Mouse (Mus musculus) left cerebral cortex, postnatal 10 days (tissue): ENCODE measurements around the gene Sp9. TPM values are rescaled to one million over a fixed set of nuclear protein-coding genes. Genes with fewer than 3 reads are reported as not detected.

Experiments
- DNase-seq, 2 experiments: peaks; one replicate each; pipeline ENCODE4 v3.0.0; 2021 to 2022; ENCODE audit warnings: low spot score in 2 of 2, mixed read lengths in 1 of 2; ENCODE audit errors: extremely low spot score in 1 of 2
- intact Hi-C: fragments of 180-260 bp; cut with DNase I; formaldehyde crosslinking; loops from one replicate; pipeline ENCODE4 v1.15.1; 2025
- total RNA-seq, 2 experiments: library from RNA; stranded (reverse); gene quantifications; 2 replicates each; pipeline ENCODE4 v1.2.3; 2021

Gene Sp9
- total RNA-seq, 2 experiments from 2014 or later: 3.4 to 4.4 TPM

GRCm38 (mm10) chr2:73272351-73273248, 875 bp downstream of the Sp9 start:
- intact Hi-C loops: loop anchor here (5.0 to 10.0 kb wide), 2 partner anchors 295 to 638 kb away; no protein-coding TSS in a partner anchor
- DNase-seq: peak in 1 of 2 experiments; percentile 31

DNA sequence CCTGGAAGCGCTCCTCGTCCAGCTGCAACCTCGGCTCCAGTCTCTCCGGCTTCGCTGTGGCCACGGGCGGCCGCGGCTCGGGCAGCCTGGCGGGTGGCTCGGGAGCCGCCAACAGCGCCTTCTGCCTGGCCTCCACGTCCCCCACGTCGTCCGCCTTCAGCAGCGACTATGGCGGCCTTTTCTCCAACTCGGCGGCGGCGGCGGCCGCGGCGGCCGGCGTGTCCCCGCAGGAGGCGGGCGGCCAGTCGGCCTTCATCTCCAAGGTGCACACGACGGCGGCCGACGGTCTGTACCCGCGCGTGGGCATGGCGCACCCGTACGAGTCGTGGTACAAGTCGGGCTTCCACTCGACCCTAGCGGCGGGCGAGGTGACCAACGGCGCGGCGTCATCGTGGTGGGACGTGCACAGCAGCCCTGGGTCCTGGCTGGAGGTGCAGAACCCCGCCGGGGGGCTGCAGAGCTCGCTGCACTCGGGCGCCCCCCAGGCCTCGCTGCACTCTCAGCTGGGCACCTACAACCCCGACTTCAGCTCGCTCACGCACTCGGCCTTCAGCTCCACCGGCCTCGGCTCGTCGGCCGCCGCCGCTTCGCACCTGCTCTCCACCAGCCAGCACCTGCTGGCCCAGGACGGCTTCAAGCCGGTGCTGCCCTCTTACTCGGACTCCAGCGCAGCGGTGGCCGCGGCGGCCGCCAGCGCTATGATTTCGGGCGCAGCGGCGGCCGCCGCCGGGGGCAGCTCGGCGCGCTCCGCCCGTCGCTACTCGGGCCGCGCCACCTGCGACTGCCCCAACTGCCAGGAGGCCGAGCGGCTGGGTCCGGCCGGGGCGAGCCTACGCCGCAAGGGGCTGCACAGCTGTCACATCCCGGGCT, 1.8 kb downstream of the Sp9 start:
- intact Hi-C loops: loop anchor here (5.0 to 10.0 kb wide), 2 partner anchors 296 to 639 kb away; no protein-coding TSS in a partner anchor
- peak in 1 of 2 experiments; percentile 41 for DNase-seq

GRCm38 (mm10) chr2:73274119-73274920, 2.6 kb downstream of the Sp9 start:
- DNase-seq: peak in 1 of 2 experiments; percentile 33
- intact Hi-C loops: loop anchor here (5.0 to 10.0 kb wide), 2 partner anchors 297 to 640 kb away; no protein-coding TSS in a partner anchor

DNA sequence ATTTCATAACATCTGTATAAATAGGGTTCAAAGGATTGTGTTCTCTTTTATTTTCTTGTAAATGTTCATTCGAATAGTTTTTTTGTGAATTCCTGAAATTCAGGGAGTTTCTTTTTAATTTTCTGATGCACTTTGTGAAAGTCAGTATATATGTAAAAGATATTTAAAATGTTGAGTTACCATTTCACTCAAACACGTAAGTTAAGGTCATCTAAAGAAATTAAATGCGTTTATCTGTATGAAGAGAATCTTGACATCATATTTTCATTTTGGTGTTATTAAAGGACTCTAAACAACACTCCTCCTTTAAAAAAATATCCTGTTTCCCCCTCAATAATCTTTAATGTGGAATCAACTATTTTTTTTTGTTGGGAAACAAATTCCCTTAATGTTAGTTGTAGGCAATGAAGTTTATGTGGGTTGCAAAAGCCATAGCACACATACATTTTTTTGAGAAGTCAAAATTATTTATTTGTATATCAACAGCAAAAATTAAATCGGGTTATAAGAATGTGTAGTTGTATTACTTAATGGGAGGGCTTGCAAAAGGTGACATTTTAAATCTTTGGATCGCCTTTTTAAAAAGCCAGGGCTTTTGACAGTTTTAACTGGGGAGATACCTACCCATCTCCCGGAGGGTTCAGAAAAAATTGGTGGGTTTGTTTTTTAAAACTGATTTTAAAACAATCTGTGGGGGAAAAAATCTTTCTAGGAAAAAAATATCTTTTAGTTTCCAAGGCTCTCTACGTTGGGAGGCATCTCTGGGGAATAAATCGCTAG, 3.7 kb downstream of the Sp9 start:
- intact Hi-C loops: loop anchor here (5.0 to 10.0 kb wide), 4 partner anchors 108 to 1738 kb away; no protein-coding TSS in a partner anchor
- no peak for DNase-seq

DNA sequence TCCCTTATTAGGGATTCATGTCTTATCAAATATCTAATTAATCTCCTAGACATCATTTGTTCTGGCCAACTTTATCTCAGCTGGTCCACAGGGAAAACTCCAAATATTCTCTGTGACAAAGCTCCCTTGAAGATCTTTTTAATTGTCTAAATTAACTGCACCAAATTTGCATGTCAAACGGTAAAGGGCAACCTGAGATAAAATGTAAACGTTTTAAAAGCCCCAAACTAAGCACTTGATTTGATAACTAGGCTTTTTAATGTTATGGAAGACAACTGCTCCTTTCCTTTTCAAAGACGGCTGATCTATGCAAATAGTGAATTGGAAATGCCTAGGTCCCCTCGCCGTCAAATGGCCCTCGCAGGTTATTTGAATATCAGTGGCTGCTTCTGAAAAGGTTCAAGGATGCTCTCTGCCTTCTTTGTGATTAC, 4.4 kb downstream of the Sp9 start:
- no peak for DNase-seq
- intact Hi-C loops: loop anchor here (5.0 to 10.0 kb wide), 4 partner anchors 109 to 1739 kb away; no protein-coding TSS in a partner anchor

GRCm38 (mm10) chr2:73277021-73277708, 5.4 kb downstream of the Sp9 start:
- DNase-seq: no peak
- intact Hi-C loops: loop anchor here (5.0 to 10.0 kb wide), 4 partner anchors 110 to 1740 kb away; no protein-coding TSS in a partner anchor

DNA sequence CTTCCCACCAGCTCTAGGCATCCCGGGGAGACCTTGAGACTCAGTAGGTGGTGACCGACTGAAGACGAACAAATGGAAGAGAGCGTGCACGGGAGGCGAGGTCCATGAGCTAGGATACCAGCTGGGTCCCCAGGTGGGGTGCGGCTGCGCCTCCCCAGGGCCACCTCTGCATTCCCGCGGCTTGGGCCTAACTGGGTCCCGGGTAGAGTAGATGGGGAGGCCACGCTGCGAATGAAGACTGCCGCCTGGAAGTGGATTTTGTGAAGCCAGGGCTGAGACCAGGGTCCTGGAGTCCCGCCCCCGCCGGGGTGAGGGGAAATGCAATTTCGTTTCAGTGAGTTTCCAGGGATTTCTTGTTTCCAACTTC, 6.0 kb downstream of the Sp9 start:
- DNase-seq: peak in 1 of 2 experiments; percentile 42
- intact Hi-C loops: loop anchor here (5.0 to 10.0 kb wide), 4 partner anchors 110 to 1740 kb away; no protein-coding TSS in a partner anchor

- peak; percentile 80 to 91 for DNase-seq
- intact Hi-C loops: loop anchor here (5.0 to 10.0 kb wide), 4 partner anchors 111 to 1741 kb away; no protein-coding TSS in a partner anchor
Measured at GRCm38 (mm10) chr2:73278131-73278854, 6.6 kb downstream of the Sp9 start.

- DNase-seq: no peak
- intact Hi-C loops: loop anchor here (5.0 to 10.0 kb wide), 4 partner anchors 112 to 1742 kb away; no protein-coding TSS in a partner anchor
Measured at GRCm38 (mm10) chr2:73278869-73279268, 7.1 kb downstream of the Sp9 start.

DNA sequence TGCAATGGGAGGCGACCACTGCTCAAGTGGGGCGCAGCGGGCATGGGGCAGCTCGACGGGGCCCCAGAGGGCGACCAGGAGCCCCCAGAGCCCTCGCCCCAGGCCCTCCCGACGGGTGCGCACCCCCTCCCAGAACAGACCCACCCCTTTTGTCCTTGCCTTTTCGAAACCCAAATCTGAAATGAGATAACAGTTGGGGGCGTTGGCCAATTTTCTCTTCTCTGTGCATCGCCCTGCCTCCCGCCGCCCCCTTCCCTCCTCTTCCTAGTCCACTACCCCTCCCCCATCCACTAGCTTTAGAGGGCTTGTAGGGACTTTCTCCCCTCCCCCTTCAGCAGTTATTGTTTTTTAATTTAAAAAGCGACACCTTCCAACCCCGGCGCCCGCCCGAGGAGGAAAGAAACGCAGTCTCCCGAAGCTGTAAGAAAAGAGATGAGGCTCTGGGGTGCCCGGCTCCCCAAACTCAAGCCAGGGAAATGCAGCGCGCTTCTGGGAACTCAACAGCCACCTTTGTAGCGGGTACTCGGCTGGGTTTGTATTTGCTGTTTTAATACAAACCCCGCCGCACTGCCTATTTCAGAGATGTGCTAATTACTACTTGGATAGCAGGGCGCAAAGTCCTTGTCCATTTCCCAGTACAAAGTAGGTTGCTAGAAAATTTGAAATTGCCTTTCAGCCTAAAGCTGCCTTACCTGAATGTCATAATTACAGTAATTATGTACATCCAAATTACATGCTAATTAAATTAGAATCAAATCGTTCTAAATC, 7.7 kb downstream of the Sp9 start:
- intact Hi-C loops: loop anchor here (5.0 to 10.0 kb wide), 5 partner anchors 112 to 1742 kb away; no protein-coding TSS in a partner anchor
- DNase-seq: peak in 1 of 2 experiments; percentile 32

- intact Hi-C loops: loop anchor here (10.0 kb wide), 1 partner anchor 1236 kb away; no protein-coding TSS in a partner anchor
- DNase-seq: no peak
Measured at GRCm38 (mm10) chr2:73280356-73281047, 8.8 kb downstream of the Sp9 start.

- intact Hi-C loops: loop anchor here (10.0 kb wide), 1 partner anchor 1236 kb away; no protein-coding TSS in a partner anchor
- DNase-seq: no peak
Measured at GRCm38 (mm10) chr2:73281048-73281661, 9.4 kb downstream of the Sp9 start.

- intact Hi-C loops: loop anchor here (10.0 kb wide), 1 partner anchor 1237 kb away; no protein-coding TSS in a partner anchor
- no peak for DNase-seq
Measured at GRCm38 (mm10) chr2:73281707-73282106, 10.0 kb downstream of the Sp9 start.

GRCm38 (mm10) chr2:73285630-73286029, 13.9 kb downstream of the Sp9 start:
- no peak for DNase-seq
- intact Hi-C loops: loop anchor here (10.0 kb wide), 1 partner anchor 1241 kb away; no protein-coding TSS in a partner anchor
